Mouse (Mus musculus) lung, embryonic 14.5 days (tissue): ENCODE measurements around the gene Zfp750. TPM values are rescaled to one million over a fixed set of nuclear protein-coding genes. Genes with fewer than 3 reads are reported as not detected.

Source experiments
- ATAC-seq: fragments of 200-750 bp; cut with Nextera tagmentation; 2 replicates; pipeline ENCODE4 v1.8.0; 2017; ENCODE audit warnings: mild to moderate bottlenecking, moderate TSS enrichment, moderate library complexity; ENCODE audit not compliant: insufficient read depth
- DNase-seq: peaks from one replicate; pipeline ENCODE4 v3.0.0-alpha.2; 2015
- H3K27ac ChIP-seq: fragments of 300-500 bp; sonication (generic); 2 replicates; pipeline ENCODE4 v1.5.1; 2014; ENCODE audit warnings: low read depth, mild to moderate bottlenecking, moderate library complexity
- H3K27me3 ChIP-seq: fragments of 300-500 bp; sonication (generic); 2 replicates; pipeline ENCODE4 v1.6.1; 2014; ENCODE audit warnings: low read length, control low read depth; ENCODE audit not compliant: insufficient read depth
- H3K36me3 ChIP-seq: fragments of 300-500 bp; sonication (generic); 2 replicates; pipeline ENCODE4 v1.6.1; 2014; ENCODE audit warnings: control low read depth; ENCODE audit not compliant: insufficient read depth
- H3K4me1 ChIP-seq: fragments of 300-500 bp; sonication (generic); 2 replicates; pipeline ENCODE4 v1.6.1; 2014; ENCODE audit warnings: antibody characterized with exemption, control low read depth; ENCODE audit not compliant: insufficient read depth
- H3K4me2 ChIP-seq: fragments of 300-500 bp; sonication (generic); 2 replicates; pipeline ENCODE4 v1.6.1; 2014; ENCODE audit warnings: mild to moderate bottlenecking
- H3K4me3 ChIP-seq: fragments of 300-500 bp; sonication (generic); 2 replicates; pipeline ENCODE4 v1.5.1; 2014; ENCODE audit warnings: low read depth, low read length
- H3K9ac ChIP-seq: fragments of 300-500 bp; sonication (generic); 2 replicates; pipeline ENCODE4 v1.6.1; 2014
- H3K9me3 ChIP-seq: fragments of 300-500 bp; sonication (generic); 2 replicates; pipeline ENCODE4 v1.6.1; 2016; ENCODE audit warnings: low read depth, low read length, control low read depth
- CTCF ChIP-seq: IDR thresholded peaks from 2 replicates; pipeline ENCODE4 v1.5.1; 2016; ENCODE audit warnings: antibody characterized with exemption, low read depth
- WGBS: fragments of 180-500 bp; shearing (Covaris S2); extraction: QIAGEN DNeasy Blood & Tissue Kit; methylation state at CpG from one replicate; pipeline ENCODE4 v1.1.7; 2014; 5-methylcytosine and 5-hydroxymethylcytosine counted together
- polyA plus RNA-seq: library from polyadenylated mRNA; unstranded; fragments of >200 nt; fragmentation: Nextera tagmentation; extraction: Ambion mirVana; gene quantifications from 2 replicates; pipeline ENCODE4 v1.2.1, GENCODE M21; 2014

Gene Zfp750
- polyA plus RNA-seq, 1 experiment from 2014 or later = 0.34 TPM

GRCm38 (mm10) chr11:121548996-121549842 is 30.1 kb upstream of the Zfp750 start:
- no peaks in the 10 kb centered on the region for H3K36me3 ChIP-seq
- no peak overlapping the region for H3K4me3 ChIP-seq
- WGBS = 59% methylated on average over 12 of the region's 12 CpGs
- ATAC-seq (peak; percentile 52; the same call in 1 of the 2 replicates), DNase-seq (peak; percentile 67)
- peaks cover 16% of the 10 kb centered on the region; the same call in 1 of the 2 replicates for H3K4me1 ChIP-seq
- H3K4me2 ChIP-seq = no peak overlapping the region
- H3K27me3 ChIP-seq = no peaks in the 10 kb centered on the region
- TF ChIP-seq CTCF = no peak
- no peaks in the 10 kb centered on the region for H3K9me3 ChIP-seq
- no peak overlapping the region for H3K9ac ChIP-seq
- H3K27ac ChIP-seq = peak overlapping the region; percentile 75; the same call in 1 of the 2 replicates

- Histone ChIP-seq H3K4me2 (no peak overlapping the region), H3K9me3 (no peaks in the 10 kb centered on the region), H3K36me3 (no peaks in the 10 kb centered on the region), H3K4me1 (peaks cover 21% of the 10 kb centered on the region; the same call in 1 of the 2 replicates), H3K27me3 (no peaks in the 10 kb centered on the region), H3K9ac (no peak overlapping the region), H3K4me3 (no peak overlapping the region), H3K27ac (no peak overlapping the region; the same call in 1 of the 2 replicates)
- WGBS = 85% methylated on average over 4 of the region's 4 CpGs
- ATAC-seq = no peak
- TF ChIP-seq CTCF = no peak
- DNase-seq = no peak
Observed at GRCm38 (mm10) chr11:121547925-121548324, 28.8 kb upstream of the Zfp750 start.

- Histone ChIP-seq H3K4me1 (peaks cover 19% of the 10 kb centered on the region; the same call in 1 of the 2 replicates), H3K36me3 (no peaks in the 10 kb centered on the region), H3K9ac (no peak overlapping the region), H3K9me3 (no peaks in the 10 kb centered on the region), H3K27ac (no peak overlapping the region), H3K4me3 (no peak overlapping the region), H3K4me2 (no peak overlapping the region), H3K27me3 (no peaks in the 10 kb centered on the region)
- WGBS = 77% methylated on average over 5 of the region's 5 CpGs
- ATAC-seq (no peak), DNase-seq (no peak)
- TF ChIP-seq CTCF = no peak
Observed at GRCm38 (mm10) chr11:121547234-121547633, 28.1 kb upstream of the Zfp750 start.

GRCm38 (mm10) chr11:121545398-121546034 is 26.4 kb upstream of the Zfp750 start:
- Histone ChIP-seq H3K4me3 (no peak overlapping the region), H3K27ac (no peak overlapping the region), H3K4me1 (peaks cover 19% of the 10 kb centered on the region; the same call in 1 of the 2 replicates), H3K27me3 (no peaks in the 10 kb centered on the region), H3K9me3 (no peaks in the 10 kb centered on the region), H3K9ac (no peak overlapping the region), H3K4me2 (no peak overlapping the region), H3K36me3 (no peaks in the 10 kb centered on the region)
- no peak for DNase-seq
- no peak for ATAC-seq
- WGBS = 53% methylated on average over 3 of the region's 3 CpGs
- no peak for TF ChIP-seq CTCF

GRCm38 (mm10) chr11:121544755-121545397 is 25.7 kb upstream of the Zfp750 start:
- Histone ChIP-seq H3K36me3 (no peaks in the 10 kb centered on the region), H3K4me3 (no peak overlapping the region), H3K27ac (peak overlapping the region; percentile 71), H3K27me3 (no peaks in the 10 kb centered on the region), H3K4me2 (no peak overlapping the region), H3K4me1 (peaks cover 17% of the 10 kb centered on the region; the same call in 1 of the 2 replicates), H3K9me3 (no peaks in the 10 kb centered on the region), H3K9ac (no peak overlapping the region)
- 42% methylated on average over 7 of the region's 7 CpGs for WGBS
- DNase-seq (peak; percentile 21), ATAC-seq (0 out of 2 replicates have a peak, but pooled peaks have one; percentile 26)
- TF ChIP-seq CTCF = no peak

- DNase-seq (peak; percentile 66), ATAC-seq (peak; percentile 73)
- no peak for TF ChIP-seq CTCF
- H3K4me2 ChIP-seq = no peak overlapping the region
- no peak overlapping the region for H3K9ac ChIP-seq
- H3K27ac ChIP-seq = peak overlapping the region; percentile 71
- no peaks in the 10 kb centered on the region for H3K9me3 ChIP-seq
- H3K36me3 ChIP-seq = no peaks in the 10 kb centered on the region
- H3K4me1 ChIP-seq = peaks cover 7% of the 10 kb centered on the region; the same call in 1 of the 2 replicates
- WGBS = 67% methylated on average over 9 of the region's 9 CpGs
- no peak overlapping the region for H3K4me3 ChIP-seq
- H3K27me3 ChIP-seq = no peaks in the 10 kb centered on the region
Observed at GRCm38 (mm10) chr11:121543922-121544321, 24.8 kb upstream of the Zfp750 start.
